Mouse (Mus musculus) embryonic facial prominence, embryonic 12.5 days (tissue): ENCODE results near the gene Zkscan2. TPM values are rescaled to one million over a fixed set of nuclear protein-coding genes. Genes with fewer than 3 reads are reported as not detected.
A peak's percentile ranks its signal among the peaks of the same experiment; 100 is the strongest.

ENCODE experiments used
- ATAC-seq: fragments of 200-750 bp; cut with Nextera tagmentation; 2 replicates; pipeline ENCODE4 v1.8.0; 2017; ENCODE audit not compliant: insufficient number of reproducible peaks, insufficient read depth, low FRiP score, low TSS enrichment
- H3K27ac ChIP-seq: fragments of 300-500 bp; sonication (generic); 2 replicates; pipeline ENCODE4 v1.5.1; 2016; ENCODE audit warnings: mild to moderate bottlenecking
- H3K27me3 ChIP-seq: fragments of 300-500 bp; sonication (generic); 2 replicates; pipeline ENCODE4 v1.6.1; 2016; ENCODE audit warnings: mild to moderate bottlenecking, moderate library complexity
- H3K36me3 ChIP-seq: fragments of 300-500 bp; sonication (generic); 2 replicates; pipeline ENCODE4 v1.6.1; 2016; ENCODE audit warnings: mild to moderate bottlenecking
- H3K4me1 ChIP-seq: fragments of 300-500 bp; sonication (generic); 2 replicates; pipeline ENCODE4 v1.6.1; 2016
- H3K4me2 ChIP-seq: fragments of 300-500 bp; sonication (generic); replicated peaks from 2 replicates; pipeline ENCODE4 v1.6.1; 2016; ENCODE audit warnings: mild to moderate bottlenecking, moderate library complexity
- H3K4me3 ChIP-seq: fragments of 300-500 bp; sonication (generic); 2 replicates; pipeline ENCODE4 v1.5.1; 2016; ENCODE audit warnings: mild to moderate bottlenecking
- H3K9ac ChIP-seq: fragments of 300-500 bp; sonication (generic); 2 replicates; pipeline ENCODE4 v1.6.1; 2016; ENCODE audit warnings: mild to moderate bottlenecking, moderate library complexity
- H3K9me3 ChIP-seq: fragments of 300-500 bp; sonication (generic); 2 replicates; pipeline ENCODE4 v1.6.1; 2016; ENCODE audit warnings: mild to moderate bottlenecking, moderate library complexity
- WGBS: fragments of 180-500 bp; shearing (Covaris S2); methylation state at CpG from one replicate; pipeline ENCODE4 v1.1.7; 2016; 5-methylcytosine and 5-hydroxymethylcytosine counted together
- polyA plus RNA-seq: library from polyadenylated mRNA; unstranded; fragments of >200 nt; fragmentation: Nextera tagmentation; extraction: Ambion mirVana; gene quantifications from 2 replicates; pipeline ENCODE4 v1.2.1, GENCODE M21; 2016

Zkscan2 gene
- polyA plus RNA-seq: 7.0 and 8.1 TPM in 2 replicates

DNA sequence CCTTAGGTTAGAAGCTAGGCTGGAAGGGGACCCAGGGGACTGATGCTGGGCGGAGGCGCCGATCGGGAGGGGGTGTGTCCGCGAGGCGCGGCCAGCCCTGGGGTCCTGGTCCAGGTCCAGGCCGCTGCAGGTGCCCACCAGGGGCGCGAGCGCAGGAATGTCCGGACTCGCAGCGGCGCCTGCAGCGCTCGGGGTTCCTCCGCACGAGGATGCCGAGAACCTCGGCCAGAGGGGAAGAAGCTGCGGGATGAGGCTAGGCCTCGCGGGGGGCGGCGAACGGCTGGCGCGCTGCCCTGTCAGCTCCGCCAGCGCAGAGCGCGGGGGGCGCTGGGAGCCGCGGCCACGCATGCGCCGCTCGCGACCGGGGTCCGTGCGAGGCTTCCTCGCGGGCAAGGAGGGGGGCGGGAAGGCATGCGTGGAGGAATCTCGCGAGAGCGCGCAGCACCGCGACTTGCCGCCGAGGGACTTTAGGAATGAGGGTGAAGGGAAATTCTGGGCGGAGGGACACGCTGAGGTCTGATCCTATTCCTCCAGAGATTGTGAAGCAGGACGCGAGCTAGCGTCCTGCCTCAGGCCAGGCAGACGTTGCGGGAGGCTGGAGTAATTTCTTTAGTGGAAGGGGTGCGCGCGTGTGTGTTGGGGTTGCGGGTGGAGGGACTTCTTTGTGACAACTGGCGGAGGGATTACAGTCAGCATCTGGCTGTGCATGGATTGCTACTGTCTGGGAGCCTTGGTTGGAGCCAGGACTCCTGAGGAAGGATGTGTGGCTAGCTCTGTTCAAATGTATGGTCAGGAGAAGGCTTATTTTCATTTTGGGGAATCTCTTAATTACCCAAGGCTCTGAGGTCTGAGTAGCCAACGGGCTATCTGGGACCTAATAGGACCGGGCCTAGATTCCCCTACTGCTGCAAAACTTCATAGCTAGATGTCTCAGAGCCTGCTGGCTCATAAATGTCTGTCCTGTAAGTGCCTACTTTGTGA is at the start of gene Zkscan2:
TSS of gene Zkscan2 (minus strand) at position 211 of the 981 bp plus-strand sequence.
- peak within 1 kb of the TSS; percentile 77 for H3K9ac ChIP-seq
- H3K4me2 ChIP-seq: peak within 1 kb of the TSS; percentile 89
- peak within 1 kb of the TSS; percentile 71 for H3K27ac ChIP-seq
- H3K9me3 ChIP-seq: no peaks in the 10 kb centered on the region
- peak; percentile 91 for ATAC-seq
- WGBS: 1% methylated on average over 70 of the region's 71 CpGs
- peaks cover 12% of the 10 kb centered on the region; the same call in 1 of the 2 replicates for H3K36me3 ChIP-seq
- no peaks in the 10 kb centered on the region for H3K27me3 ChIP-seq
- H3K4me1 ChIP-seq: peaks cover 16% of the 10 kb centered on the region
- peak within 1 kb of the TSS; percentile 73 for H3K4me3 ChIP-seq

DNA sequence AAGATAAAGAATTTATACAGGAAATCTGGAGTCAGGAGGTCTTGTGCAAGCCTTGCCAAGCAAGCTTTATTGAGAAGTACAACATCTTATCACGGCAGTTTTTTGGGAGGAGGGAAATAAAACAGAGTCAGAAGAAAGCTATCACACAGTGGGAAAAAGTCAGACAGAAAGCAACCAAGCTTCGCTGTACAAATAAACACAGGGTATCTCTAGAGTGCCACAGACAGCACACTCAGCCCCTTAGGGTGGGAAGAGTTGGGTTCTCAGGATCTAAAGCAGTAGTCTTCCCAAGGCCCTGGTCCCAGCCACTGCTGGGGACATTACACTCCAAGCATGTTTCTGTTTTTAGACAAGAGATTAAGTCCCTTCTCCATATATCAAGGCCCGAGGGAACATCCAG is 28.9 kb upstream of the Zkscan2 start:
- Histone ChIP-seq H3K4me1 (no peaks in the 10 kb centered on the region), H3K4me3 (no peak overlapping the region), H3K9ac (no peak overlapping the region), H3K9me3 (no peaks in the 10 kb centered on the region), H3K27ac (no peak overlapping the region), H3K36me3 (no peaks in the 10 kb centered on the region), H3K4me2 (no peak overlapping the region), H3K27me3 (no peaks in the 10 kb centered on the region)
- WGBS: 82% methylated on average over 3 of the region's 3 CpGs
- ATAC-seq: no peak

DNA sequence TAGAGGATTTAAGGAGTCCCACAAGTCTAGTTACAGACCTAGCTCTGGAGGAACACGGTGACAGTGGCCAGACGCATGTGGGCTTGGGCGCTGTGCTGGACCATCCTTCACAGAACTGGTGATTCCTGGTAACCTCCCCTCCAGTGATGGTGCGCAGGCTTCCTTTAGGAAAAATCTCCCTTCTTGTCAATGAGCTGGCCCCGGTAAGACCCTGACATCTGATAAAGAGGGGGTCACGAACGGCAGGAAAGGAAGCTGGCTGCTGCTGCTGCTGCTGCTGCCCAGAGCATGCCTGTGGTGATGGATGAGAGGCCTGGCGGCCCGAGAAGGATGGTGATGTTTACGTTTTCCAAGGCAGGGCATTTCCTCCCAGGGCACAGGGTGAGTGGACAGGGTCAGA is 25.5 kb upstream of the Zkscan2 start:
- H3K9me3 ChIP-seq: no peaks in the 10 kb centered on the region
- H3K4me1 ChIP-seq: no peaks in the 10 kb centered on the region
- no peak overlapping the region for H3K27ac ChIP-seq
- no peak overlapping the region for H3K4me3 ChIP-seq
- no peaks in the 10 kb centered on the region for H3K36me3 ChIP-seq
- H3K27me3 ChIP-seq: no peaks in the 10 kb centered on the region
- whole genome bisulfite sequencing: 47% methylated on average over 10 of the region's 10 CpGs
- ATAC-seq: no peak
- no peak overlapping the region for H3K9ac ChIP-seq
- H3K4me2 ChIP-seq: no peak overlapping the region

DNA sequence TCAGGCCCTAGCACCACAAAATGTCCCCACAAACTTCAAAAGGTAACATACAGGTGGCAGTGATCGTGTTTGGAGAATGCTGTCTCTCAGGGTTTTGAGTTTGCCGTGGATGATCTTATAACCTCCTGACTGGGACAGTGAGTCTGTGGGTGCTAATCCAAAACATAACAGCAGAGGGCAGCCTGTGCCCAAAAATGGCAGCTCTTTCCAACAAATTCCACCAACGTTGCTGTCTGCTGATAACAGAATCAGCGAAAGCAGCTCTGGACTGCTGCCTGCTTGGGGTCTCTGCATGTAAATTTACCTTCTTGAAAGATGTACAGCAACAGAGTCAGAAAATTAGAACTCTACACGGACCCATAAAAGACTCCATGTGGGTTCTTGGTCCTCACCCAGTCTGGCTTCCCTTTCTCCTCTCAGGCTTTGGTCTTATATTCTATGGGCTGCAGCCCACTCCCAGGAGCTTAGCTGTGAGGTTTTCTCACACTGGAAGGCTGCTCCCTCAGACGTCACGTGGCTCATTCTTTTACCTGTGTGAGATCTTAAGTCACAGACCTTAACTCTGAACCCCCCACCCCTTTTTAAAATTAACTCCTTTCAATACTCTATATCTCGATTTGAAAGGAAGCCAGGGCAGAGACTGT is 24.1 kb upstream of the Zkscan2 start:
- Histone ChIP-seq H3K36me3 (no peaks in the 10 kb centered on the region), H3K4me2 (no peak overlapping the region), H3K4me1 (no peaks in the 10 kb centered on the region), H3K27ac (no peak overlapping the region), H3K9ac (no peak overlapping the region), H3K27me3 (no peaks in the 10 kb centered on the region), H3K4me3 (no peak overlapping the region), H3K9me3 (no peaks in the 10 kb centered on the region)
- ATAC-seq: no peak
- 23% methylated on average over 8 of the region's 8 CpGs for WGBS

DNA sequence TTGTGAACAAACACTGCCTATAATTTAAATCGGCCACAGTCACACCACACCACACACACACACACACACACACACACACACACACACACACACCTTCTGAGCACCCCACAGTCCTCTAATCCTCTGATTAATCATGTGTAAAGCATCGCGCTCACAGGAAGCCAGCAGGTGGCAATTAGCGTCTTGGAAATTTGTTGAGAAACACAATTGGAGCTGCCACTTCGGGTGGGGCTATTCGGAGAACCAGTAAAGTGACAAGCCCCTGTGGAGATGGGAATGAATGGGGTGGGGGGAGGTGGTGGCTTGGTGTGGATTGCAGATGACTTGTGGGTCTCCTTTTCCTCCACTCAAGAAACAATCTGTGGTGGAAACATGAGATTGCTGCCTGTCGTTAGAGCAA is 7.7 kb upstream of the Zkscan2 start:
- Histone ChIP-seq H3K4me1 (no peaks in the 10 kb centered on the region), H3K27me3 (no peaks in the 10 kb centered on the region), H3K4me3 (no peak overlapping the region), H3K9me3 (0 out of 2 replicates have a peak, but pooled peaks cover 10% of the 10 kb centered on the region), H3K9ac (no peak overlapping the region), H3K4me2 (no peak overlapping the region), H3K27ac (no peak overlapping the region), H3K36me3 (no peaks in the 10 kb centered on the region)
- ATAC-seq: no peak
- WGBS: 74% methylated on average over 7 of the region's 7 CpGs

DNA sequence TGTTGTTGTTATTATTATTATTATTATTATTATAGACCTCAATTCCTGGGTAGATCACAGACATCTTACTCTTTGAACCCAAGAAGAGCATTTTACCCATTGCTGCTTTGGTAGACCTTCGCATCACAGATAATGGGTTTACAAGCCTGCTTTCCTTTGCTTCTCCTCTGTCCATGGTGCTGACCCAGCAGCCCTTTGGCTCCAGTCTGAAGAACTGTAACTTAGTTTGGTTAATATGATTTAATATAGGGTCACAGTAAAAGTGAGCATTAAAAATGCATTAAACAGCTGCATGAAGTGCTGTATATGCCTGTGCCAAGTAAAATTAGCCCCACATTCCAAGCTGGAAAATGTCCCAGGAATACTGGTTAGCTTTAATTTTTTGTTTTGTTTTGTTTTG is 3.1 kb upstream of the Zkscan2 start:
- Histone ChIP-seq H3K9ac (no peak overlapping the region), H3K9me3 (0 out of 2 replicates have a peak, but pooled peaks cover 10% of the 10 kb centered on the region), H3K27ac (no peak overlapping the region), H3K27me3 (no peaks in the 10 kb centered on the region), H3K36me3 (no peaks in the 10 kb centered on the region), H3K4me3 (no peak overlapping the region), H3K4me2 (no peak overlapping the region), H3K4me1 (peaks cover 16% of the 10 kb centered on the region)
- ATAC-seq: no peak
- WGBS: 38% methylated on average over 1 of the region's 1 CpGs

DNA sequence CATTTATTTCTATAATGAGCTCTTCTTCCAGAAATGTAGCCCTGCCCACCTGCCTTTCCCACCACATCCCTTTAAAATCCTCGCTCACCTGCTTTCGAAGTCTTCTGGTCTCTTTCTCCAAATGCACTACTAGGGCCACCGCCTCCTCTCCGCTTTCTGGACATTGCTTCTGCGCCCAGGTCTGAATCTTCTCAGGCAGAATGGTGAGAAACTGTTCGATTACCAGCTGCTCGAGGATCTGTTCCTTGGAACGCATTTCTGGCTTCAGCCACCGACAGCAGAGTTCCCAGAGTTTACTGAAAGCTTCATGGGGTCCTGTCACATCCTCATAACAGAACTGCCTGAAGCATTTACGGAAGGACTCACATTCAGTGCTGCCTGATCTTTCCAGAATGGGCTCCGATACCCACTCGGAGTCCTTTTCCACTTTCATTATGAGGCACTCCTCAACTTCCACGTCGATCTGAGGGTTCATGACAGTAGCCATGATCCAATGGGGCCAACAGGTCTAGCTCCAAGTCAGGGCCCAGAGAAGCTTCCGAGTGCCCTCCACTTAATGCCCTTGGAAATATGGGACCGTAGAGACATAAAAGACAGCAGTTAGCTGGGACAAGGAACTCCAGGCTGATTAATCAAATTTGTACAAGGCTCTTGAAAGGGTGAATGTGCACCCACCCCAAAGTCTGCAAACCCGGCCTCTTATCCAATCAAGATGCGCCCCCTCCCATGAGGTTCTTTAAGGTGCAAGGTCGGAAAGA is 589 bp downstream of the Zkscan2 start:
- Histone ChIP-seq H3K4me1 (peaks cover 16% of the 10 kb centered on the region), H3K36me3 (peaks cover 16% of the 10 kb centered on the region; the same call in 1 of the 2 replicates), H3K27me3 (no peaks in the 10 kb centered on the region), H3K9me3 (no peaks in the 10 kb centered on the region), H3K4me3 (peak overlapping the region; percentile 73), H3K27ac (0 out of 2 replicates have a peak overlapping the region, but pooled peaks have one; percentile 54), H3K4me2 (peak overlapping the region; percentile 89), H3K9ac (peak overlapping the region; percentile 77)
- 40% methylated on average over 19 of the region's 19 CpGs for WGBS
- ATAC-seq: peak; percentile 41; the same call in 1 of the 2 replicates

DNA sequence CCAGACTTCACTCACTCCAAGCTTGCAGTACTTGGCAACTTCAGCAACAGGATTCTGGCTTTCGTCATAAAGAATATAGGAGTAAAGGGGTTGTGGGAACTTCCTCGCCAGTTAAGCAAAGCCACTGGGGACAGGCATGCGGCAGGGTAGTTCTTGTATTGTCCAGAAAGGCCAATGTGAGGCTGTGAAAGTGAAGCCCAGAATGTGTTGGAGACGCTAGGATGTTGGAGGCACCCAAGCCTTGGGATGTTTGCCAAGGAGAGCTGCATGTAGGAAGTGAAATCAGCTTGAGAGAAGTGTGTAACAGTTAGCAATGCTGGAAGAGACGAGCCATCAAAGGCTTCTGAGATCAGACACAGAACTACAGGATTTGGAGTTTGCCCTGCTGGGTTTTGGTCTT is 12.5 kb downstream of the Zkscan2 start:
- Histone ChIP-seq H3K4me3 (no peak overlapping the region), H3K4me2 (no peak overlapping the region), H3K27ac (no peak overlapping the region), H3K36me3 (peaks cover 3% of the 10 kb centered on the region; the same call in 1 of the 2 replicates), H3K9ac (no peak overlapping the region), H3K4me1 (no peaks in the 10 kb centered on the region), H3K27me3 (no peaks in the 10 kb centered on the region), H3K9me3 (no peaks in the 10 kb centered on the region)
- WGBS: 85% methylated on average over 5 of the region's 5 CpGs
- no peak for ATAC-seq

DNA sequence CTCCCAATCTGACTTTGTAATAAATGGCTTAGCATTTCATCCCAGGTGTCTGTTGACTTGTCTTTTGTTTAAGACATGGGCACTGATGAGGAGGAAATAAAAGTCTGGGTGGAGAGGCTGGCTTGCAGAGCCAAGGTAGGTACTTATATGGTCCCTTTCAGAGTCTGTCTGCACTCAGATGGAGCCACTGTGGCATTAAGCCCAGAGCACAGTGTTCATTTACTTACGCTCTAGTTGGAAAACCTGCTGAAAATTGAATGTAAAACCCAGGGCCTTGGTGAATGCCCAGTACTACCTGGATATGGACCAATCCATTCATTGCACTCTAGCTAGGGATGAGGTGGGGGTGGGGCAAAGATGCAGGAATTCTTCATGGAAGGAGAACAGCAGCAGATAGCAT is 32.3 kb downstream of the Zkscan2 start:
- Histone ChIP-seq H3K4me2 (no peak overlapping the region), H3K4me1 (no peaks in the 10 kb centered on the region), H3K36me3 (no peaks in the 10 kb centered on the region), H3K9me3 (no peaks in the 10 kb centered on the region), H3K9ac (no peak overlapping the region), H3K4me3 (no peak overlapping the region), H3K27me3 (no peaks in the 10 kb centered on the region), H3K27ac (no peak overlapping the region)
- 84% methylated on average over 1 of the region's 1 CpGs for WGBS
- ATAC-seq: no peak

DNA sequence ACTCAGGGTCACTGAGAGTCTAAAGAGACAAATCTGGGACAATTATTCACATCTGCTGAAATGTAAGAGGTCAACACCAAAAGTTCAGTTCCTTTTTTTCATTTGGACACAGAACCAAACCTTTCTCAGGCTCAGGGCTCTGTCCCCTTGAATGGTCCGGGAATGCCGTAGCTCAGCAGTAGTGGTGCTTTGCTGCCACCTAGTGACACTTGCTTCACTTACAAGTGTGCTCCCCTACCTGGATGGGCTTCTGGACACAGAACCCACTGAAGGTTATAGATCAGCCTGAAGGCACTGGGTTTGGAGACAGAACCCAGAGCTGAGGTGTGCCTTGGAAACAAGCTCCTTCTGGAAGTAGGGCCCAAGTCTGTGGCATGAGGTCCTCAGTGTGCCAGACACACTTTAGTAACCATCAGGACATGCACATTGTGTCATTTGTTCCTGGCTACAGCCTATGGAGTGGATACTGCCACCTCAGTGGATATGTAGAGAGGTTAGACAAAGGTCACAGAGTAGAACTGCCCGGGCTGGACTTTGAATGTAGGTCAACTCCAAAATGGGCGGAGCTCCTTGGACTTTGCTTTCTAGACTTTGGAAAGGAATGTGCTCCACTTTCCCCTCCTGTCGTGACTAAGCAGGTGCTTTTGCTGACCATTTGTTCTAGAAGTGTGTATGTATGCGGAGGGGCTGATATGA is 34.4 kb downstream of the Zkscan2 start:
- WGBS: 34% methylated on average over 6 of the region's 6 CpGs
- Histone ChIP-seq H3K27me3 (no peaks in the 10 kb centered on the region), H3K4me3 (no peak overlapping the region), H3K4me2 (no peak overlapping the region), H3K36me3 (no peaks in the 10 kb centered on the region), H3K4me1 (no peaks in the 10 kb centered on the region), H3K9ac (no peak overlapping the region), H3K9me3 (no peaks in the 10 kb centered on the region), H3K27ac (no peak overlapping the region)
- peak; percentile 57; the same call in 1 of the 2 replicates for ATAC-seq

DNA sequence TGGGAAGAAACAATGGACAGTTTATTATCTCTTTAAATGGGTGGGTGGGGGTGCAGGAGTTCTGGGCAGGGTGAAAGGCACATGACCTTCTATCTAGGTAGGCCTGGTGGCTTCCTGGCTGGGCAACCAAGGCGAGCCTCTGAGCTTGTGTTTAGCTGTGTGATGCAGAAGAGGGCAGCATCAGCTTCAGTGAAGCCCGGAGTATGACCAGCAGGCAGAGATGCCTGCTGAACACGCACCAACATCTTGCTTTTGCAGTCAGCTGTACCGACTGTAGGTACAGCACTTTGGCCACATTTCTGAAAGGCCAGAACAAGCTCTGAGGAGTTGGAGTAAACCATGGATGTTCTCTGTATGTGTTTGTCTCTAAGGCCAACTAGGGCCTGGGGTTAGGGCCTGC is 36.7 kb downstream of the Zkscan2 start:
- Histone ChIP-seq H3K4me2 (no peak overlapping the region; the same call in 1 of the 2 replicates), H3K4me1 (no peaks in the 10 kb centered on the region)

More for the DNA sequence above, 36.7 kb downstream of the Zkscan2 start:
- ATAC-seq: no peak
- Histone ChIP-seq H3K27ac (no peak overlapping the region), H3K9me3 (no peaks in the 10 kb centered on the region), H3K36me3 (no peaks in the 10 kb centered on the region), H3K9ac (no peak overlapping the region), H3K4me3 (no peak overlapping the region), H3K27me3 (no peaks in the 10 kb centered on the region)
- WGBS: 79% methylated on average over 4 of the region's 4 CpGs
